Mouse (Mus musculus) testis, adult 2 months (tissue): ENCODE measurements around the gene Osbpl8.

Experiments
- CTCF ChIP-seq: fragments of 200-500 bp; IDR thresholded peaks from 2 replicates; pipeline ENCODE4 v1.5.1; 2012; ENCODE audit warnings: low read depth, mild to moderate bottlenecking, inconsistent platforms, low read length, moderate library complexity; ENCODE audit not compliant: control insufficient read depth, insufficient read depth, insufficient replicate concordance
- POLR2A ChIP-seq: fragments of 200-500 bp; IDR thresholded peaks from 2 replicates; pipeline ENCODE4 v1.6.1; 2012; ENCODE audit warnings: low read depth, mild to moderate bottlenecking, inconsistent platforms, low read length, moderate library complexity; ENCODE audit not compliant: control insufficient read depth

DNA sequence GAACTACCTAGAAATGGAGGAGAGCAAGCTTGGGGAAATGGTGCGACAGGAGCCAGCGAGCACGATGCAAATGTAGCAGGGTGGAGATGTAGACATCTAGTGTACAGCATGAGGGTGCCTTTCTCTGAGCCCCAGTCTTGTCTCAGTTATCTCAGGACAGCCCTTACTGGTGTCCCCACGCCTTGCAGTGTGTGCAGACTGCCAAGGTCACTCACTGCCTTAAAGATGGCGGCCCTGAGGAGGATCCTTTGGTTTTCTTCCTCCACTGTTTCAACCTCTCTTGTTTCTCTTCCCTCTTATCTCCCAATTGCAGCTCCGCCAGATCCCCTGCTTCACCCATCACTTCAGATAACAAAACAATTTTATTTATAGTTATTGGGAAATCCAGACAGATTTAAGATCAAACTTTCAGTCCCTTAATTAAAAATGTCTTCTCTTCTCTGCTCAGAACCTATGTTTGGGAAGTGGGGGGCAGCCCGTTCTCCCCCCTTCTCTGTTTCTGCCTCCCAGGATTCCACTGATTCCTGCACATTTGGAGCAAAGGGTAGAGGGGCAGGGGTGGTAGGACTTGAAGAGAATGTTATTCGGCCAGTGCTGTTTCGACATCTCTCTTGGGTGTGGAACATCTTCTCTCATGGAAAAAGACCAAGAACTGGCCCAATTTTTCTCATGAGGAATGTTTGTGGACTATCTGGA lies 154.4 kb downstream of the Osbpl8 start:
- TF ChIP-seq POLR2A: no peak
- no peak for TF ChIP-seq CTCF
